Mouse (Mus musculus) cerebellum, adult 2 months (tissue): ENCODE results near the gene Zswim8.

Experiments used
- CTCF ChIP-seq: fragments of 200-500 bp; IDR thresholded peaks from 2 replicates; pipeline ENCODE4 v1.5.1; 2011; ENCODE audit warnings: low read depth, mild to moderate bottlenecking, control low read depth, low read length, moderate library complexity, borderline replicate concordance; ENCODE audit not compliant: insufficient read depth
- POLR2A ChIP-seq: fragments of 200-500 bp; IDR thresholded peaks from 2 replicates; pipeline ENCODE4 v1.6.1; 2011; ENCODE audit warnings: low read length, control low read depth, borderline replicate concordance; ENCODE audit not compliant: insufficient read depth

DNA sequence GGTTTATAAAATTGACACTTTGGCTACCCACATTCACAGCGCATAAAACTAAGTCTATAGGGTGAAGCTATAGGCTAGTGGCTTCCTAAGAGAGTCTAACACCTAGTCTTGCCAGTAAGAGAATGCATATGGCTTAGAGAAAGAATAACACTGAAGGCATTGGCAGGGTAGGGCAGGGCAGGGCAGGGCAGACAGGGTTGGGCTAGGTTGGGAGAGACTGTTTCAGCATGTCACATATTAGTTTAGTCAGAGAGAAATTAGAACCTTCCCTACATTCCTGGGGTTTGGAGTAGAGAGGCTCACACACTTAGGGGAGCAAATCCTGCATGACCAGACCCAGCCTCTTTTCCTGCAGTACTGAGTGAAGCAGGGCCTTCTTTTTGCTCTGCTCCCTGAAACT, 39.9 kb upstream of the Zswim8 start:
- TF ChIP-seq CTCF (no peak), POLR2A (no peak)
